Mouse (Mus musculus) brain, adult 2 months (tissue): ENCODE measurements at regions not wholly inside any gene's neighbourhood (a gene's known extent, or its start where the extent isn't known, plus 50 kb on each side); places are given as distances from the start of the nearest gene placed in this dataset.

Experiments
- DNase-seq: peaks from one replicate; pipeline ENCODE4 v3.0.0; 2011; ENCODE audit warnings: low read depth, low spot score

DNA sequence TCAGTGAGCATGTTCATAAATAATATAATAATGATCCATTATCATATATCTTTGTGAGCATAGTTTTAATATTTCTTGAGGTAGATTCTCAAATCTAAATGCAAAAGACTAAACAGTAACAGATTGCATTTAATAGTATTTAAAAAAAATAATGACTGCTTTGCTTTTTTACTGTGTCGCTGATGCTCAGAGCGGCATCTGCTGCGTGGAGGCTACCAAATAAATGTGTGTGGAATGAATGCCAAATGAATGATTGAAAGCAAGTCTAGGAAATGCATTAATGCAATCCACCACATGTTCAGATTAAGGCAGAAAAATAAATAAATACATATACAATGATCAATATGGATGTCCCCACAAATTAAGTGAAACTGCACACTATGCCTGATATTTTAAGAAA lies 135.2 kb downstream of the Bard1 start:
- peak; percentile 6 for DNase-seq

DNA sequence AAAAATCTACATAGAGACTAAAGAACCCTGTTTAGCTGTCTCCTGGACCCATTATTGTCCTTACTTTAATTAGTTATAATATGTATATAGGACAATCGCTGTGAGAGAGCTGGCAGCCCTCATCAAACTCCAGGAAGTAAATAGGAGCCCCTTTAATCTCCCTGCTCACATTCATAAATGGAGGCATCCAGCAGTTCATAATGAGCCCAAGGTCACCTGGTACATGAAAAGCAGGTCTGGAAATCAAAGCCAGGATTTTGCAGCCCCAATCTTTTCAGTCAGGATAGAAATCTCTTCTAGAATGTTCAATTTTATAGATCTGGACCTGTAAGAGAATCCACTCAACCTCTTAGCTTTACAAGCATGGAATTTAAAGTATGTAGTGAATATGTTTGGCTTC lies 138.9 kb downstream of the Bard1 start:
- no peak for DNase-seq

DNA sequence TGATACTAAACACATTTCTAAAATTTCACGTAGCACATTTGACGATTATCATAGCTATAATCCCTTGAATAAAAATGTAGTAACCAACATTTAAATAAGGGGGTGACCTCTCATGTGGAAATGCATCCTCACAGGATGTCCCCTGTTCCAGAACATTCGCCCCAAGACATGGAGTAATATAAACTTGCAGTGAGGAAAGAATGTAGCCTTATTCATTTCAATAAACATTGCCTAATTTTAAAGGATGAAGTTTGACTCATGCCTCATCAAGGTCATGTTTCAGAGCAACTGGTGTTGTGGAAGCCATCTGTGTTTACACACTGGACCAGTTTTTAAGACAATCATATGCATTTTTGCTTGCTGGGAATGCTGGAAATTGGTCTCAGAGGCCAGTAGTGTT lies 156.4 kb downstream of the Bard1 start:
- no peak for DNase-seq
